Mouse (Mus musculus) gastrocnemius, postnatal 14 days (tissue): ENCODE measurements at regions not wholly inside any gene's neighbourhood (a gene's known extent, or its start where the extent isn't known, plus 50 kb on each side); places are given as distances from the start of the nearest gene placed in this dataset.

ENCODE experiments used
- DNase-seq: peaks from one replicate; pipeline ENCODE4 v3.0.0; 2021; ENCODE audit warnings: mixed read lengths
- intact Hi-C: fragments of 180-260 bp; cut with DNase I; formaldehyde crosslinking; loops from one replicate; pipeline ENCODE4 v1.15.1; 2025; ENCODE audit warnings: low total_unique reads

- intact Hi-C loops = no loop called here
- DNase-seq = peak; percentile 31
Observed at GRCm38 (mm10) chr4:87401316-87402172, 171.3 kb upstream of the Slc24a2 start.

GRCm38 (mm10) chr4:87386835-87387234, 156.6 kb upstream of the Slc24a2 start:
- intact Hi-C loops = no loop called here
- no peak for DNase-seq

- intact Hi-C loops = no loop called here
Observed at GRCm38 (mm10) chr4:87386271-87386670, 156.0 kb upstream of the Slc24a2 start.

GRCm38 (mm10) chr4:87385221-87385739, 155.0 kb upstream of the Slc24a2 start:
- intact Hi-C loops = no loop called here

More at GRCm38 (mm10) chr4:87386271-87386670, 156.0 kb upstream of the Slc24a2 start:
- DNase-seq = no peak

GRCm38 (mm10) chr4:87384469-87385044, 154.3 kb upstream of the Slc24a2 start:
- intact Hi-C loops = no loop called here
- no peak for DNase-seq

More at GRCm38 (mm10) chr4:87385221-87385739, 155.0 kb upstream of the Slc24a2 start:
- no peak for DNase-seq

DNA sequence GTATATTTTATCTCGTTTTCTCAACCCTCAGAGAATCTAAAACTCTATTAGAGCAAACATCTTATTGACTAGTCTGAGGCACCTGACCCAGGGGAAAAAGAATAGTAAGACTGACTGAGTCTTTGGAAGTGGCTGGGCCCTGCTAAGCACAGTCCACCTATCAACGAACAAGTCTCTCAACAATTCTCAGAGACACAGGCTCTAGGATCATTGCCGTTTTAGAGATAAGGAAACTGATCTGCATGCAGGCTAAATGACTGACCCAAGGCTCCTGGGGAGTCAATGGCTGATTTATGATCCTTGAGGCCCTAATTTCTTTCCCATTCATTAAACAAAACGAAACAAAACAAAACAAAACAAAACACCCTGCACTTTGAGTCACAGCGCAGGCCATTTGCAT, 150.4 kb upstream of the Slc24a2 start:
- intact Hi-C loops = no loop called here
- DNase-seq = no peak

DNA sequence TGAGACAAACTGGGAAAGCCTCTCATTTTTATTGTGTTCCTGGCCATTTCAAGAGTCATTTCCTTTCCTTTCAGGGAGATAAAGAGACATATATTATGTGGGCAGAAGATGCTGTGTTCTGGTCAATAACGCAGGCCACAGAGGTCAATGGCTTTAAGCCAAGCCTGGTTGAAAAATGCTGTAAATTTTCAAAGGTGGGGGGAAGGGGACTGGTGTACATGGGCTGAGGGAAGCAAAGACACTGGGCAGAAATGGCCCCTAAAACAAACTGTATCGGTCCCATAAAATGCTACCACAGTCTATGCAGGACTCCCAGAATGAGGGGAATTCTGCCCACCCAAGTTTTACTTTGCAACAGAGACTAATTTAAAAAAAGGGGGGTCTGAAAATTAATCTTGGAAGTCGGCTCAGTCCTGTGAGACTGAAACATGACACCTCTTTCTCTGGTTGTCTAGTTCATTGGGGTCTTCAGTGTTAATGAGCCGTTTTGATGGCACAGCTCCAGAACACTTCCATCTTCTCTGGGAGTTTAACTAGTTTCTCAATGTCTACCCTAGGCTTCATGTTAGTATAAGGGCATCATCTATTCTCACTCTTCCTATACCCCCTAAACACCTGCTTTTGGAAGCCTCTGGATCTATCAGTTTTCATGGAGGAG, 149.4 kb upstream of the Slc24a2 start:
- intact Hi-C loops = no loop called here
- DNase-seq = no peak

- intact Hi-C loops = no loop called here
- DNase-seq = no peak
Observed at GRCm38 (mm10) chr4:87371960-87372359, 141.7 kb upstream of the Slc24a2 start.

DNA sequence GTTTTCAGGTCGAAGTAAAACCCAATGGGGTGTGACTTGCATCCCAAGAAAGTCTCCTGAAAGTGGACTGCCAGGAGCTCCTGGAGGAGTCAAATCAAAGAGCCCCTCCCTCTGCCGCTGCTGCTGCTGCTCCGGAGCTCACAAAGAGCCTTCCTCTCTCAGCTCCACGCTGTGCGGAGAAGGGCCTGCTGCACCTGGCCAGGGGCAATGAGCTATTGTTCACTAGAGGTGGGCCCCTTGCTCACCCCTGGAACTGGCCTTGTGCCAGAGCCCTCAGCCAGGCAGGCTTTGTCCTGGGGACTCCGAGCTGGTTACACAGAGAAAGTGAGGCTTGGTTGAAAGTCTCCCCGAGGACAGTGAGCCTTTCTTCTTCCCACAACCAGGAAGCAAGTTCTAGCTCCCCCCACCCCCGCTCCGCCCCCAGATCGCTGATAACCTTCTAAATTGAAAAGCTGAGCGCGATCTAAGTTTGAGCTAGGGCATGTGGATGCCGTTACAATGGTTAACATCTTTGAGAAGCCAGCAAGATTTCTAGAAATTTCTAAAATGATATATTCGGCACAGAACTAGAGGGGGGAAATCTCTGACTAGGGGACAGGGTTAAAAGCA, 139.5 kb upstream of the Slc24a2 start:
- intact Hi-C loops = loop anchor here (10.0 kb wide), 1 partner anchor 415 kb away; no protein-coding TSS in a partner anchor
- no peak for DNase-seq

GRCm38 (mm10) chr4:87368413-87369160, 138.3 kb upstream of the Slc24a2 start:
- intact Hi-C loops = loop anchor here (10.0 kb wide), 1 partner anchor 416 kb away; no protein-coding TSS in a partner anchor
- DNase-seq = peak; percentile 33

GRCm38 (mm10) chr4:87367732-87368412, 137.6 kb upstream of the Slc24a2 start:
- peak; percentile 77 for DNase-seq
- intact Hi-C loops = loop anchor here (10.0 kb wide), 1 partner anchor 417 kb away; no protein-coding TSS in a partner anchor

DNA sequence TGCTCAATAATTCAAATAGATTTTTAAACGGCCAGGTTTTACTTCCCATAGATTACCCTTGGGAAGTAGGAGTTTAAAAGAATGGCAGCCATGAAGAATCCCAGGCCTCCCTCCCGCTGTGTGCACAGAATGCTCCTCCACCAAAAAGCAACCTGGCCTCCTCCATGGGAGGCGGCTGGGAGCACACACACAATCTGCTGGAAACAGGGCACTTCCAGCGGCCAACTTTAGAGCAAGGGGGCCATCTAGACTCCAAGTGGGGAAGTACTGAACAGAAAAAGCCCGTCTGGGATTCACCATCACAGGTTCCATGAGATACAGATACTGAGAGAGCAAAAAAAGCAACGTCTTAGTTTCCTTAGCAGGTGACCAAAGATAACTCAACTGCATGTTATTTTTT, 131.9 kb upstream of the Slc24a2 start:
- DNase-seq = no peak
- intact Hi-C loops = loop anchor here (10.0 kb wide), 1 partner anchor 423 kb away; no protein-coding TSS in a partner anchor

GRCm38 (mm10) chr4:87359483-87359882, 129.2 kb upstream of the Slc24a2 start:
- intact Hi-C loops = no loop called here
- no peak for DNase-seq

DNA sequence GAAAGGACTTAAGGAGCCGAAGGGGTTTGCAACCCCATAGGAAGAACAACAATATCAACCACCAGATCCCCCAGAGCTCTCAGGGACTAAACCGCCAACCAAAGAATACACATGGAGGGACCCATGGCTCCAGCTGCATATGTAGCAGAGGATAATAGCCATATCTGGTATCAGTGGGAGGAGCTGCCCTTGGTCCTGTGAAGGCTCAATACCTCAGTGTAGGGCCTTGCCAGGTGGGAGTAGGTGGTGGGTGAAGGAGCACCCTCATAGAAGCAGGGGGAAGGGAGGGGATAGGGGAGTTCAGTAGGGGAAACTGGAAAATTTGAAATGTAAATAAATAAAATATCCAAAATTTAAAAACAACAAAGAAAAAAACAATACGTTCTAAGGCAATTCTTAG, 128.7 kb upstream of the Slc24a2 start:
- intact Hi-C loops = no loop called here
- DNase-seq = no peak

DNA sequence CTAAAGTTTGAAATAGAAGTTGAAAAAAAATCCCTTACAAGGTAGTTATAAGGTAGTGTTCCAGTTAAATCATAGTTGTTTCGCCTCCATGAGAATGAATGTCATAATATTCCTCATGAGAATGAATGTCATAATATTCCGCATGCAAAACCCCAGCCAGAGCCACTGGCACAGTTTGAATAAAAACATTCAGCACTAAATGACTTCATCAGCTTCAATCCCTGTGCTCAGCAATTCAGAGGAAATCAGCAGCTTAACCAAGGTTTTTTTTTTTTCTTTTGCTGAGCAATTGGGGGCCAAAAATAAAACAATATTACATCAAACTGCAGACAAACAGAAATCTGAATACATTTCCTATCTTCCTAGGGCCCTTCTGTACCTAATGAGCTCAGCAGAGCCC, 102.7 kb upstream of the Slc24a2 start:
- intact Hi-C loops = no loop called here

DNA sequence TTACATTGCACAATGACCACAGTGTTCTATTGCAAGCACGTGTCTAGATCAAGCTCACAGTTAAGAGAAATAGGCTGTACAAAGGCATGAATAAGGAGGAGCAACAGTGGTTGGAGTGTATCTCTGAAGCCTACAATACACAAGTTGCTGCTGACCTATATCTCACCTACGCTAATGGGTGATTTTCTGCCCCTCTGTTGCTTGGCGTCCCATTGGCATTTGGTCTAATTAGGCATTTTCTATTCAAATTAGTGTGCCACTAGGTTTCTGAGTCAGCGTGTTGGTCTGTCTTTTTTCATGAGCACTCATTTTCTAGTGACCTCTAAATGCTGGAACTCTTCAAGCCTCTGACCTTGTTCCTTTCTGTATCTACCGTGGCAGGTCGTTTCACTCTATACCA, 98.9 kb upstream of the Slc24a2 start:
- intact Hi-C loops = no loop called here

More for the DNA sequence above, 102.7 kb upstream of the Slc24a2 start:
- DNase-seq = no peak

GRCm38 (mm10) chr4:87321726-87322349, 91.6 kb upstream of the Slc24a2 start:
- intact Hi-C loops = no loop called here

More for the DNA sequence above, 98.9 kb upstream of the Slc24a2 start:
- DNase-seq = no peak

DNA sequence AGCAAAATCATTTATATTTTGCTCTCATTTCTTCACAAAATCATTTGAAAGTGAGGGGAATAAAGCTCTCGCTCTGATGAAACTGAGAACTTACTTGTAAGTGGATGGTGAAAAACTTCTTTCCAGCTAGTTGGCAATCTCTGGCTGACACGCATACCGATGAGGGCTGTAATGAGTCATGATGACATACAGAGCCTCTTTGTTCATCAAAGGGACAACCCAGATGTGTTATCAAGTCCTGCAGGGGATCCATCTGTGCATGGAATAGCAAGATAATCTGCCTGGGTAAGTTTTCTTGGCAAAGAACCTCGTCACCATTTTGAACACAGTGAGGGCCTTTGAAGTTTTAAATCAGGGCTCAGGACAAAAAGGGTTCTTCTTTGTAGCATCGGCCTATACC, 67.9 kb upstream of the Slc24a2 start:
- DNase-seq = no peak
- intact Hi-C loops = no loop called here

More at GRCm38 (mm10) chr4:87321726-87322349, 91.6 kb upstream of the Slc24a2 start:
- DNase-seq = no peak
